ENCODE assay signal across 13 mouse cellular contexts in genomic region chr1:90662491-90662890, GRCm38 (mm10). TPM values are rescaled to one million over a fixed set of nuclear protein-coding genes. Genes with fewer than 3 reads are reported as not detected.
DNase-seq lines count a peak whose midpoint lies in the region; ATAC-seq and TF ChIP-seq lines count a peak whose summit lies in the region.
"Had no signal": no experiment of that assay in that cellular context is flagged by ENCODE, and none has a peak within 500 bp of the region (broad histone marks: within the 10 kb centered on the region; RNA-seq: fewer than 3 reads in every experiment).

No protein-coding gene starts in this region.

- WGBS in liver, adult 2 months, result 70% methylated on average over 6 of the region's 6 CpGs
- 70% methylated on average over 6 of the region's 6 CpGs for WGBS in liver, embryonic 11.5 days
- WGBS in heart, embryonic 16.5 days, result 68% methylated on average over 6 of the region's 6 CpGs
- 84% methylated on average over 6 of the region's 6 CpGs for WGBS in hindbrain, embryonic 13.5 days
- 81% methylated on average over 6 of the region's 6 CpGs for WGBS in midbrain, embryonic 13.5 days

- no peak for TF ChIP-seq CTCF in liver, adult 2 months (IDR thresholded peaks at IDR 0.05; ENCODE audit: low read depth, low read length)

- TF ChIP-seq POLR2A in liver, adult 2 months (IDR thresholded peaks at IDR 0.05; ENCODE audit: extremely low read depth, insufficient read depth, low read length), result no peak

- no peak overlapping the region for H3K4me2 ChIP-seq in liver, embryonic 11.5 days
- no peak overlapping the region for H3K4me2 ChIP-seq in heart, embryonic 16.5 days (ENCODE audit: low read depth, low read length)
- no peak overlapping the region for H3K4me2 ChIP-seq in hindbrain, embryonic 13.5 days
- H3K4me2 ChIP-seq in midbrain, embryonic 13.5 days (replicated peaks), result no peak overlapping the region
- H3K4me2 ChIP-seq: liver, embryonic 13.5 days; neural tube, embryonic 12.5 days had no signal

- H3K27ac ChIP-seq in liver, adult 2 months (replicated peaks; ENCODE audit: insufficient read depth, low read depth, low read length), result no peak overlapping the region
- H3K27ac ChIP-seq in liver, embryonic 11.5 days (ENCODE audit: low read depth, low read length), result no peak overlapping the region
- H3K27ac ChIP-seq in heart, embryonic 16.5 days (ENCODE audit: low read length), result 0 out of 2 replicates have a peak overlapping the region, but pooled peaks have one; percentile 30
- H3K27ac ChIP-seq in hindbrain, embryonic 13.5 days, result no peak overlapping the region
- no peak overlapping the region for H3K27ac ChIP-seq in midbrain, embryonic 13.5 days
- H3K27ac ChIP-seq: hindbrain, postnatal 0 days; liver, embryonic 13.5 days; midbrain, embryonic 10.5 days; neural tube, embryonic 12.5 days had no signal

- H3K36me3 ChIP-seq in liver, adult 2 months (ENCODE audit: control insufficient read depth, insufficient read depth, low read length), result no peaks in the 10 kb centered on the region
- H3K36me3 ChIP-seq in liver, embryonic 11.5 days (ENCODE audit: control insufficient read depth, insufficient read depth, low read length), result no peaks in the 10 kb centered on the region
- H3K36me3 ChIP-seq in heart, embryonic 16.5 days (ENCODE audit: control insufficient read depth, insufficient read depth), result no peaks in the 10 kb centered on the region
- no peaks in the 10 kb centered on the region for H3K36me3 ChIP-seq in hindbrain, embryonic 13.5 days
- H3K36me3 ChIP-seq in midbrain, embryonic 13.5 days, result no peaks in the 10 kb centered on the region
- H3K36me3 ChIP-seq: liver, embryonic 13.5 days; midbrain, embryonic 10.5 days; neural tube, embryonic 12.5 days had no signal

- no peaks in the 10 kb centered on the region for H3K9me3 ChIP-seq in liver, embryonic 11.5 days (ENCODE audit: control insufficient read depth, low read length)
- H3K9me3 ChIP-seq in heart, embryonic 16.5 days (replicated peaks; ENCODE audit: control insufficient read depth, low read length), result no peaks in the 10 kb centered on the region
- no peaks in the 10 kb centered on the region for H3K9me3 ChIP-seq in hindbrain, embryonic 13.5 days
- H3K9me3 ChIP-seq in midbrain, embryonic 13.5 days, result no peaks in the 10 kb centered on the region
- H3K9me3 ChIP-seq: liver, embryonic 13.5 days; midbrain, embryonic 10.5 days; neural tube, embryonic 12.5 days had no signal

- no peak overlapping the region for H3K9ac ChIP-seq in liver, adult 2 months (ENCODE audit: low read depth, low read length)
- H3K9ac ChIP-seq in liver, embryonic 11.5 days (ENCODE audit: low read depth, low read length), result no peak overlapping the region
- no peak overlapping the region for H3K9ac ChIP-seq in heart, embryonic 16.5 days (ENCODE audit: low read length)
- H3K9ac ChIP-seq in hindbrain, embryonic 13.5 days, result no peak overlapping the region
- no peak overlapping the region for H3K9ac ChIP-seq in midbrain, embryonic 13.5 days (replicated peaks)
- H3K9ac ChIP-seq: liver, embryonic 13.5 days; neural tube, embryonic 12.5 days had no signal

- H3K79me2 ChIP-seq in liver, adult 2 months (ENCODE audit: control insufficient read depth, insufficient read depth, low read length), result no peaks in the 10 kb centered on the region

- H3K27me3 ChIP-seq in liver, adult 2 months (ENCODE audit: control insufficient read depth, insufficient read depth, low read length), result no peaks in the 10 kb centered on the region; the same call in 1 of the 2 replicates
- no peaks in the 10 kb centered on the region for H3K27me3 ChIP-seq in liver, embryonic 11.5 days (replicated peaks; ENCODE audit: control insufficient read depth, insufficient read depth, low read length)
- no peaks in the 10 kb centered on the region for H3K27me3 ChIP-seq in heart, embryonic 16.5 days (ENCODE audit: control insufficient read depth, insufficient read depth, low read length)
- no peaks in the 10 kb centered on the region for H3K27me3 ChIP-seq in hindbrain, embryonic 13.5 days
- no peaks in the 10 kb centered on the region for H3K27me3 ChIP-seq in midbrain, embryonic 13.5 days
- H3K27me3 ChIP-seq: liver, embryonic 13.5 days; neural tube, embryonic 12.5 days had no signal

- H3K4me1 ChIP-seq in liver, adult 2 months (ENCODE audit: control insufficient read depth, insufficient read depth, low read length), result 0 out of 2 replicates have a peak, but pooled peaks cover 3% of the 10 kb centered on the region
- no peaks in the 10 kb centered on the region for H3K4me1 ChIP-seq in liver, embryonic 11.5 days (replicated peaks; ENCODE audit: control insufficient read depth, insufficient read depth, low read length)
- peaks cover 8% of the 10 kb centered on the region for H3K4me1 ChIP-seq in heart, embryonic 16.5 days (ENCODE audit: control insufficient read depth, insufficient read depth, low read length)
- H3K4me1 ChIP-seq in hindbrain, embryonic 13.5 days (replicated peaks), result no peaks in the 10 kb centered on the region
- H3K4me1 ChIP-seq in midbrain, embryonic 13.5 days (replicated peaks), result no peaks in the 10 kb centered on the region
- H3K4me1 ChIP-seq: liver, embryonic 13.5 days; midbrain, embryonic 10.5 days; neural tube, embryonic 12.5 days had no signal

- no peak overlapping the region for H3K4me3 ChIP-seq in liver, adult 2 months (ENCODE audit: insufficient read depth, low read depth, low read length)
- H3K4me3 ChIP-seq in liver, embryonic 11.5 days (ENCODE audit: low read depth, low read length), result no peak overlapping the region
- no peak overlapping the region for H3K4me3 ChIP-seq in heart, embryonic 16.5 days (ENCODE audit: low read length)
- no peak overlapping the region for H3K4me3 ChIP-seq in hindbrain, embryonic 13.5 days
- H3K4me3 ChIP-seq in midbrain, embryonic 13.5 days (replicated peaks), result no peak overlapping the region
- H3K4me3 ChIP-seq: liver, embryonic 13.5 days; midbrain, embryonic 10.5 days; neural tube, embryonic 12.5 days had no signal

- DNase-seq in liver, adult 2 months (ENCODE audit: extremely low read depth, low read depth, low spot score), result peak; percentile 35
- DNase-seq in liver, embryonic 11.5 days (ENCODE audit: low spot score), result no peak
- DNase-seq in kidney, postnatal 10 days, result peak; percentile 50
- DNase-seq in skeletal muscle tissue, adult 2 months (ENCODE audit: low read depth, low spot score), result peak; percentile 51
- DNase-seq in cerebellum, adult 9-10 months, result no peak
- DNase-seq: liver, embryonic 13.5 days had no signal

- no peak for ATAC-seq in liver, embryonic 11.5 days (replicated peaks; ENCODE audit: low FRiP score)
- no peak for ATAC-seq in heart, embryonic 16.5 days (replicated peaks; ENCODE audit: extremely low read depth, insufficient read depth, low FRiP score)
- no peak for ATAC-seq in hindbrain, embryonic 13.5 days (ENCODE audit: low FRiP score)
- no peak for ATAC-seq in midbrain, embryonic 13.5 days
- ATAC-seq: forebrain, embryonic 14.5 days; hindbrain, postnatal 0 days had no signal

RNA-seq across cellular contexts. Expression of gene Cops8, which starts 59.7 kb away (rescaled TPM):
- 19.4 and 19.6 TPM in 2 replicates for total RNA-seq in liver, adult 2 months (2014; rRNA removed)
- 14.5 and 21.7 TPM in 2 replicates for polyA plus RNA-seq in liver, adult 2 months (2012; rRNA removed)
- 126 and 136 TPM in 2 replicates for polyA plus RNA-seq in liver, embryonic 11.5 days (2014; fragmentation: Nextera tagmentation; extraction: Ambion mirVana)
- 117 and 121 TPM in 2 replicates for polyA plus RNA-seq in heart, embryonic 16.5 days (2015; fragmentation: Nextera tagmentation; extraction: Ambion mirVana)
- polyA plus RNA-seq in hindbrain, embryonic 13.5 days (2015; fragmentation: Nextera tagmentation; extraction: Ambion mirVana), result 164 and 178 TPM in 2 replicates
- polyA plus RNA-seq in midbrain, embryonic 13.5 days (2015; fragmentation: Nextera tagmentation; extraction: Ambion mirVana), result 180 and 185 TPM in 2 replicates

Comparison
In these comparisons a context has a peak if more than half of its experiments do, and no peak if none do; other contexts are left out.
1. DNase-seq: peak in liver, adult 2 months (single experiment), kidney, postnatal 10 days (single experiment) and skeletal muscle tissue, adult 2 months (single experiment); none in liver, embryonic 11.5 days (single experiment) and cerebellum, adult 9-10 months (single experiment).